Mouse (Mus musculus): ENCODE data around the gene Ap1s3. TPM values are rescaled to one million over a fixed set of nuclear protein-coding genes. Genes with fewer than 3 reads are reported as not detected.

Gene Ap1s3
- polyA plus RNA-seq (2016; fragmentation: Nextera tagmentation; extraction: Ambion mirVana), result 0.18 and 0.25 TPM in 2 replicates

GRCm38 (mm10) chr1:79671543-79672337 lies at the start of gene Ap1s3:
TSS of gene Ap1s3 (minus strand) at chr1:79671972.
- under 1% methylated on average over 50 of the region's 51 CpGs for WGBS
- H3K27ac ChIP-seq, result no peak within 1 kb of the TSS

GRCm38 (mm10) chr1:79714152-79714923 lies 42.6 kb upstream of the Ap1s3 start:
- H3K36me3 ChIP-seq, result peaks cover 4% of the 10 kb centered on the region; the same call in 1 of the 2 replicates
- H3K9ac ChIP-seq, result no peak overlapping the region
- no peaks in the 10 kb centered on the region for H3K9me3 ChIP-seq
- 86% methylated on average over 13 of the region's 13 CpGs for WGBS
- no peak overlapping the region for H3K4me3 ChIP-seq
- ATAC-seq (ENCODE audit: insufficient number of reproducible peaks, insufficient read depth, low FRiP score, low TSS enrichment), result no peak
- no peak overlapping the region for H3K4me2 ChIP-seq (replicated peaks)
- no peak overlapping the region for H3K27ac ChIP-seq
- no peaks in the 10 kb centered on the region for H3K27me3 ChIP-seq
- peaks cover 4% of the 10 kb centered on the region; the same call in 1 of the 2 replicates for H3K4me1 ChIP-seq

More at GRCm38 (mm10) chr1:79671543-79672337, at the start of gene Ap1s3:
- Histone ChIP-seq H3K27me3 (peaks cover 25% of the 10 kb centered on the region), H3K9ac (peak within 1 kb of the TSS; percentile 57), H3K36me3 (no peaks in the 10 kb centered on the region), H3K9me3 (no peaks in the 10 kb centered on the region), H3K4me1 (peaks cover 8% of the 10 kb centered on the region; the same call in 1 of the 2 replicates), H3K4me3 (peak within 1 kb of the TSS; percentile 69), H3K4me2 (replicated peaks) (peak within 1 kb of the TSS; percentile 98)
- peak; percentile 92 for ATAC-seq (ENCODE audit: insufficient number of reproducible peaks, insufficient read depth, low FRiP score, low TSS enrichment)

GRCm38 (mm10) chr1:79713081-79713480 lies 41.3 kb upstream of the Ap1s3 start:
- no peaks in the 10 kb centered on the region for H3K9me3 ChIP-seq
- no peak overlapping the region for H3K9ac ChIP-seq
- no peak overlapping the region for H3K4me2 ChIP-seq (replicated peaks)
- whole genome bisulfite sequencing, result 85% methylated on average over 5 of the region's 5 CpGs
- H3K4me3 ChIP-seq, result no peak overlapping the region
- ATAC-seq (ENCODE audit: insufficient number of reproducible peaks, insufficient read depth, low FRiP score, low TSS enrichment), result no peak
- peaks cover 4% of the 10 kb centered on the region; the same call in 1 of the 2 replicates for H3K4me1 ChIP-seq
- no peak overlapping the region for H3K27ac ChIP-seq
- no peaks in the 10 kb centered on the region for H3K27me3 ChIP-seq
- H3K36me3 ChIP-seq, result peaks cover 4% of the 10 kb centered on the region; the same call in 1 of the 2 replicates

- 73% methylated on average over 18 of the region's 18 CpGs for WGBS
- Histone ChIP-seq H3K36me3 (peaks cover 4% of the 10 kb centered on the region; the same call in 1 of the 2 replicates), H3K27ac (no peak overlapping the region), H3K27me3 (no peaks in the 10 kb centered on the region), H3K4me3 (no peak overlapping the region), H3K9ac (no peak overlapping the region), H3K4me1 (peaks cover 4% of the 10 kb centered on the region; the same call in 1 of the 2 replicates), H3K4me2 (replicated peaks) (no peak overlapping the region), H3K9me3 (no peaks in the 10 kb centered on the region)
- ATAC-seq (ENCODE audit: insufficient number of reproducible peaks, insufficient read depth, low FRiP score, low TSS enrichment), result no peak
These were observed 39.7 kb upstream of the Ap1s3 start for GRCm38 (mm10) chr1:79711147-79712126.

GRCm38 (mm10) chr1:79710678-79711077 lies 38.9 kb upstream of the Ap1s3 start:
- H3K9me3 ChIP-seq, result no peaks in the 10 kb centered on the region
- no peak overlapping the region for H3K4me2 ChIP-seq (replicated peaks)
- H3K9ac ChIP-seq, result no peak overlapping the region
- WGBS, result 64% methylated on average over 4 of the region's 4 CpGs
- ATAC-seq (ENCODE audit: insufficient number of reproducible peaks, insufficient read depth, low FRiP score, low TSS enrichment), result no peak
- no peak overlapping the region for H3K27ac ChIP-seq
- H3K36me3 ChIP-seq, result peaks cover 4% of the 10 kb centered on the region; the same call in 1 of the 2 replicates
- H3K4me3 ChIP-seq, result no peak overlapping the region
- peaks cover 4% of the 10 kb centered on the region; the same call in 1 of the 2 replicates for H3K4me1 ChIP-seq
- H3K27me3 ChIP-seq, result no peaks in the 10 kb centered on the region

GRCm38 (mm10) chr1:79710216-79710615 lies 38.4 kb upstream of the Ap1s3 start:
- H3K4me3 ChIP-seq, result no peak overlapping the region
- peaks cover 4% of the 10 kb centered on the region; the same call in 1 of the 2 replicates for H3K36me3 ChIP-seq
- H3K9me3 ChIP-seq, result no peaks in the 10 kb centered on the region
- H3K4me2 ChIP-seq (replicated peaks), result no peak overlapping the region
- H3K4me1 ChIP-seq, result peaks cover 4% of the 10 kb centered on the region; the same call in 1 of the 2 replicates
- WGBS, result 76% methylated on average over 8 of the region's 8 CpGs
- no peak for ATAC-seq (ENCODE audit: insufficient number of reproducible peaks, insufficient read depth, low FRiP score, low TSS enrichment)
- H3K9ac ChIP-seq, result no peak overlapping the region
- H3K27ac ChIP-seq, result 0 out of 2 replicates have a peak overlapping the region, but pooled peaks have one; percentile 36
- no peaks in the 10 kb centered on the region for H3K27me3 ChIP-seq

- ATAC-seq (ENCODE audit: insufficient number of reproducible peaks, insufficient read depth, low FRiP score, low TSS enrichment), result no peak
- 89% methylated on average over 9 of the region's 9 CpGs for WGBS
- Histone ChIP-seq H3K4me2 (replicated peaks) (no peak overlapping the region), H3K4me1 (peaks cover 4% of the 10 kb centered on the region; the same call in 1 of the 2 replicates), H3K9me3 (no peaks in the 10 kb centered on the region), H3K27ac (no peak overlapping the region), H3K36me3 (0 out of 2 replicates have a peak, but pooled peaks cover 7% of the 10 kb centered on the region), H3K4me3 (no peak overlapping the region), H3K9ac (no peak overlapping the region), H3K27me3 (no peaks in the 10 kb centered on the region)
These were observed 35.6 kb upstream of the Ap1s3 start for GRCm38 (mm10) chr1:79707383-79707782.

GRCm38 (mm10) chr1:79706707-79707106 lies 34.9 kb upstream of the Ap1s3 start:
- H3K27me3 ChIP-seq, result no peaks in the 10 kb centered on the region
- no peak for ATAC-seq (ENCODE audit: insufficient number of reproducible peaks, insufficient read depth, low FRiP score, low TSS enrichment)
- no peaks in the 10 kb centered on the region for H3K9me3 ChIP-seq
- H3K27ac ChIP-seq, result no peak overlapping the region
- peaks cover 4% of the 10 kb centered on the region; the same call in 1 of the 2 replicates for H3K4me1 ChIP-seq
- H3K4me3 ChIP-seq, result no peak overlapping the region
- 83% methylated on average over 3 of the region's 3 CpGs for WGBS
- H3K9ac ChIP-seq, result no peak overlapping the region
- H3K36me3 ChIP-seq, result peaks cover 7% of the 10 kb centered on the region; the same call in 1 of the 2 replicates
- H3K4me2 ChIP-seq (replicated peaks), result no peak overlapping the region

- no peaks in the 10 kb centered on the region for H3K27me3 ChIP-seq
- ATAC-seq (ENCODE audit: insufficient number of reproducible peaks, insufficient read depth, low FRiP score, low TSS enrichment), result no peak
- no peak overlapping the region for H3K27ac ChIP-seq
- no peaks in the 10 kb centered on the region for H3K9me3 ChIP-seq
- peaks cover 7% of the 10 kb centered on the region; the same call in 1 of the 2 replicates for H3K36me3 ChIP-seq
- no peaks in the 10 kb centered on the region for H3K4me1 ChIP-seq
- H3K9ac ChIP-seq, result no peak overlapping the region
- WGBS, result 87% methylated on average over 2 of the region's 2 CpGs
- no peak overlapping the region for H3K4me2 ChIP-seq (replicated peaks)
- no peak overlapping the region for H3K4me3 ChIP-seq
These were observed 32.9 kb upstream of the Ap1s3 start for GRCm38 (mm10) chr1:79704672-79705071.

- Histone ChIP-seq H3K9me3 (no peaks in the 10 kb centered on the region), H3K27me3 (no peaks in the 10 kb centered on the region), H3K4me3 (no peak overlapping the region), H3K9ac (no peak overlapping the region), H3K4me1 (no peaks in the 10 kb centered on the region), H3K27ac (no peak overlapping the region), H3K36me3 (peaks cover 7% of the 10 kb centered on the region; the same call in 1 of the 2 replicates), H3K4me2 (replicated peaks) (no peak overlapping the region)
- no peak for ATAC-seq (ENCODE audit: insufficient number of reproducible peaks, insufficient read depth, low FRiP score, low TSS enrichment)
- WGBS, result 83% methylated on average over 8 of the region's 8 CpGs
These were observed 31.7 kb upstream of the Ap1s3 start for GRCm38 (mm10) chr1:79703520-79703919.

All from embryonic facial prominence, embryonic 12.5 days (tissue).